Mouse (Mus musculus) left cerebral cortex, postnatal 25 days (tissue): Measurements from ENCODE around the gene Lnpep. TPM values are rescaled to one million over a fixed set of nuclear protein-coding genes. Genes with fewer than 3 reads are reported as not detected.
"Not testable (repeated sequence)": the region's sequence is repeated elsewhere in the genome, so short reads cannot be mapped to it uniquely, and the experiment has no call there.

Experiments used
- DNase-seq, 2 experiments: peaks; one replicate each; pipeline ENCODE4 v3.0.0; 2022; ENCODE audit warnings: low spot score in 2 of 2, mixed read lengths in 1 of 2
- intact Hi-C: fragments of 180-260 bp; cut with DNase I; formaldehyde crosslinking; loops from one replicate; pipeline ENCODE4 v1.15.1; 2025
- total RNA-seq, 2 experiments: library from RNA; stranded (reverse); gene quantifications; 2 replicates each; pipeline ENCODE4 v1.2.3; 2021

Lnpep gene
- total RNA-seq, 2 experiments from 2014 or later, result 98.2 to 112 TPM

DNA sequence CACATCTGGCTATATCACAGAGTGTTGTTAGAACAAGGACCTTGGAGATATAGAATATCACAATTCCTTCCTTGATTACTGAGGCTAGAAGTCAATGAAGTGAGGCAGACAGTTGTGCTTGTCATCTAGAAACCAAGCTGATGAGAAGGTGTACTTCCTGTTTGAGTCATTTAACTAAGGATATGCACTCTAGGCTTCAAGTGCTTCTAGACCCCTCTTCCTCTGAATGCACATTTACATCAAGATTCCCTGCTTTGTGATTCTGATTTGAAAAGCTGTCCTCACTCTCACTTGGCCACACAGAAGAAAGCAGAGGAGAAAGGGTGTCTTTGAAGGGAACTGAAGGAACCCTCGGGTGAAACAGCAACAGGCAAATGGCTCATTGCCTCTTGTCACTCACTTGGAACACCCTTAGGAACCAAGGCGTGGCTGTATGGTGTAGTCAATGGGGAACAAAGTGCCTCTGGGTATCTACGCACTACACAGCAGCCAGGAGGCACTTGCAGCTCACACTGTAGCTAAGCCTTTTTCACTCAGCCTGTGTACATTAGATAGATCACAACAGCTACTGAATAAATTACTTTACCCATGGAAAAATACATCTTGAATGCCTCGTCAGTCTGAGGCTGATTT, 108.3 kb downstream of the Lnpep start:
- no peak for DNase-seq
- intact Hi-C loops, result no loop called here

GRCm38 (mm10) chr17:17506677-17507076, 118.2 kb downstream of the Lnpep start:
- intact Hi-C loops, result no loop called here
- no peak for DNase-seq

GRCm38 (mm10) chr17:17499278-17499677, 125.6 kb downstream of the Lnpep start:
- DNase-seq, result peak; percentile 9 to 65
- intact Hi-C loops, result loop anchor here (5.0 kb wide), 1 partner anchor 92 kb away; no protein-coding TSS in a partner anchor

GRCm38 (mm10) chr17:17498848-17499247, 126.0 kb downstream of the Lnpep start:
- intact Hi-C loops, result loop anchor here (5.0 kb wide), 1 partner anchor 92 kb away; no protein-coding TSS in a partner anchor
- DNase-seq, result peak in 1 of 2 experiments; percentile 14

- DNase-seq, result no peak
- intact Hi-C loops, result loop anchor here (5.0 kb wide), 1 partner anchor 89 kb away; no protein-coding TSS in a partner anchor
Observed at GRCm38 (mm10) chr17:17496730-17497129, 128.1 kb downstream of the Lnpep start.

- DNase-seq, result not testable (repeated sequence)
- intact Hi-C loops, result loop anchor here (5.0 kb wide), 1 partner anchor 89 kb away; no protein-coding TSS in a partner anchor
Observed at GRCm38 (mm10) chr17:17496234-17496633, 128.6 kb downstream of the Lnpep start.

- intact Hi-C loops, result no loop called here
- DNase-seq, result no peak
Observed at GRCm38 (mm10) chr17:17492116-17492515, 132.7 kb downstream of the Lnpep start.

- intact Hi-C loops, result no loop called here
- DNase-seq, result no peak
Observed at GRCm38 (mm10) chr17:17491622-17492001, 133.2 kb downstream of the Lnpep start.

DNA sequence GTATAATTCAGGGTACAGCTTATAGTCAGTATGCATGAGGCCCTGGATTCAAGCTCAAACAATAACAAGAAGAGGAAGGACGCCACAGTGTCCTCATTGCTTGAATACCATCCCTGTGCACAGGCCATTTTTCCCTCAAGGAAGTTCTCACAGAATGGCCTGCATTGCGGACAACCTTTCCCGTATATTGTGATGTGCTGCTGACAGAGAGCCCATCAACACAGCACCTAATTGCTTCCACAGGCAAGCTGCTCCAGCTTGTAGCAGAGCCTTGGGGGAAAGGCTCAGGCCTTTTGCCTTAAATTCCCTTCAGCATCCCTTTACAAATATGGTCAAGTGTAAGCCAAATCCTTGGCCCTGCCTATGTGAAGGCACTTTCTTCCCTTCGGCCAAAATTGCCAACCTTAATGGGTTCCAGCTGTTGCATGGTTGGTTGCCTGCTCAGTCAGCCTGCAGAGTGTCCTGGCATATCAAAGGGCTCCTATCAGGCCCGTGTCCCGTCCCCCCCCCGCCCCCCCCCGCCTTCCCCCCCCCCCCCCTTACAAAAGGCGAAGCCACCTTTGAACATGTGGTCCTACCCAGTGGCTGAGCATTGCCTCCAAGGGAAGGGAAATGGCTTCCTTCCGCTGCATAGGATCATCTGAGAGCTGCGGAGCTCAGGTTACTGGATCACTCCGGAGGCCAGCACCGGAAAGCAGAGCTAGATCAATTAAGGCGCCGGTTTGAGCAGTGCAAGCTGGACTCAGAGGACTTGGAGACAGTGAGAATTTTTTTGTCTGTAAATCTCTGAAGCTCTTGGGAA, 133.8 kb downstream of the Lnpep start:
- no peak for DNase-seq
- intact Hi-C loops, result no loop called here

GRCm38 (mm10) chr17:17485789-17486188, 139.1 kb downstream of the Lnpep start:
- intact Hi-C loops, result no loop called here
- DNase-seq, result no peak

Other genes starting within 250 kb of the Lnpep start
- 10 to 100 TPM; 63.5 to 74.9 TPM for gene Lix1, start 222.4 kb downstream of the Lnpep start, total RNA-seq
- under 1 TPM in 1 of 2 experiments, not detected in 1; 0.14 TPM for gene Vmn2r90, start 78.7 kb upstream of the Lnpep start, total RNA-seq
- 10 to 100 TPM; 68.8 to 86.7 TPM for gene Spaca6, start 202.1 kb upstream of the Lnpep start, total RNA-seq
- under 1 TPM; 0.53 to 0.62 TPM for gene Has1, start 230.2 kb upstream of the Lnpep start, total RNA-seq